Mouse (Mus musculus) adrenal gland, postnatal 36 days (tissue): ENCODE measurements at regions not wholly inside any gene's neighbourhood (a gene's known extent, or its start where the extent isn't known, plus 50 kb on each side); places are given as distances from the start of the nearest gene placed in this dataset.

ENCODE experiments used
- DNase-seq, 2 experiments: peaks; one replicate each; pipeline ENCODE4 v3.0.0; 2021; ENCODE audit warnings: mixed read lengths in 1 of 2

DNA sequence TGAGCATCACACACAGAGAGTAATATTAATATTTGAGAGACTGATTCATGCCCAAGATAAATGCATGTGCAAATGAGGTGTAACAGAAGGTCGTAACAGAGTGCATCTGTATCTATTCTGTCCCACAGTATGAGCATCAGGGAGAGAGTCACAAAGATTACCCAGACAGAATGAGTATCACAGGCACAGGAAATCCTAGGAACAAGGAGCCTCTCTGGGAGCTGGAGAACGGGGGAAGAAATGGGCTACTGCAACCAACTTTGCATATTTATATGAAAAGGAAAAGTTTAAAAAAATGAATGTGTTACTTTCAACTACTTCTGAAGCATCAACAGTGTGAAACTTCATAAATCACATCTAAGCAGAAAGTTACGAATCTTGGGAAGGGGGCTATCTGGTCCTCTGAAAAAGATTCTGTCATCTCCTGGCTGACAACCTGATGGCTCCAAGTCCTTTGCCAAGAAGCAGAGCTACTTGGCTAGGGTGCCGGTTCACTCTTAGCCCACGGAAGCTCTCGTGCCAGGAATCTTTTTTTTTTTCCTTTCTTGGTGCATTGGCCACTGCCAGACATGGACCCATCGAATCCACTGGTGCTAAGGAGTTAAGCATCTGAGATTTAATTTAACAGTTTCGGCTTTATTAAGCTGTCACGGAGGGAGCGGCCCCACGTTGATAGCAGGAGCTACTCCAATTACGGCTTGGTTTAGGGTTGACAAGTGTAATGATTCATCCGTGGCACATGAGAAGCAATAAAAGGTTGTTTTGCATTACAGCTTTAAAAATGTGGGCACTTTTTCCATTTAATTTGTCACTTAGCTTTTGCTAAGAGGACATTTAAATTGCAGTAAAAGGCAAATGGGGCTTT lies 277.6 kb upstream of the Smim15 start:
- DNase-seq = no peak

DNA sequence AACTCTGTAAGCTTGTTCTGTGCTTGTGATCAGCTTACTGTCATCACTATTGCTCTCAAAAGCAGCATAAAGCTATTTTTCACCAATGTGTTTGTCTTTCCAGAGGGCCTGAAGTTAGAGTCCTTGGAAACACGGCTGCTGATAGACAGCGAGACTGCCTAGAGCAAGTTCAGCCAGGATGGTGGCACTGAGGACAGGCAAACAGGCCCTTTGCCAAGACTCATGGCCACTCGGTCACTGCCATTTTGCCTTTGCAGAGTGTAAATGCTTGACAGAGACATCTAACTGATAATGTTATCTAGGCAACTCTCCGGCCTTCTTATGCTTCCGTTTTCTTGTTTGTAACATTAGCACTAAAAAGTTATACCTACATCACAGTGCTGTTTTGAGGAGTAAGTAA lies 280.3 kb upstream of the Smim15 start:
- DNase-seq = peak in 1 of 2 experiments; percentile 4

DNA sequence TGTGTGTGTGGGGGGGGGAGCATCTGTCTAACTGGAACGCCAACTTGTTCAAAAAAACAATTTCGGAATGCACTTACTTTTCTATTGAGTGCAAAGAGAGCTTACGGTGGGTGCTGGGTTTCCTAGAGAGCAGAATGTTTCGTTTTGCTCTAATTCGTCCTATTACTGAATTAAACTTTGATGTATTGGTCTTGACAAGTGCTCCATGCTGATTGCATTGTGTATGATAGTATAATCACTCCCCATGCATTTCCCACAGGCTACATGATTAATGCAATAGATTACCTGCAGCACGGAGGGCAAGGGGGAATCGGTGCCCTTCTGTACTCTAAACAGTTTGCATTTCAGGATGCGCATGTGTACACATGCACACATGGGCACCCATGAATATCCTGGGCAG lies 283.7 kb upstream of the Smim15 start:
- DNase-seq = no peak

DNA sequence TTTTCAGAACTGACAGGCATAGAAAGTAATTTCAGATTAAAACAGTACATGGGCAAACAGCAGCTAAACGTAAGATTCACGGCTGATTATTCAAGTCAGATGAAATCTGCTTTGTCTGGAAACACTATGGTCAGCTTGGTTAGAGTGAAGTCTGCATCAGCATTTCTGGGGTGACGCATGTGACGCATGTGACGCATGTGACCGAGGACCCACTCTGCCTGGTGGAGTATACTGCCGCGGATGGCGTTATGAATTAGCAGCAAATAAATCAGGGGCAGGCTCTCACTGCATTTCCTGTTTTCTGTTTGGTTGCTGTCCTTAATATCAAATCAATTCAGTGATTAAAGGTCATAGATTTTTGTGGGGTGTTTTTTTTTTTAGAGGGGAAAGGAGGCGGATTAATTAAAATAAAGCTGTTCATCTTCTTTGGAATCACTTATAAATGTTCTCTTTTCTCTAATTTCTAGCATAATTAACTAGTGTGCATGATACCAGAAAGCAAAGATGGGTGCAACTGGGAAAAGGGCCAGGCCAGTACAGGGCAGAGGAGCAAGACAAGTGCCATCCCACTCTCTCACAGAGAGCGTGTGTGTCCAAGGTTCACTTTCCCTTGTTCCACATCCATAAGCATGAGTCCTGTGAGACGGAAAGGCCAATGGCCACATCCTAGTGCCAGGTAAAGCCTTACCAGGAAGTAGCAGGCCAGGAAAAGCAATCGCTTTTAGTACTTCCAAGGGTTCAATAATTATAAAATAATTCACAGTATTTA lies 285.7 kb upstream of the Smim15 start:
- DNase-seq = no peak

DNA sequence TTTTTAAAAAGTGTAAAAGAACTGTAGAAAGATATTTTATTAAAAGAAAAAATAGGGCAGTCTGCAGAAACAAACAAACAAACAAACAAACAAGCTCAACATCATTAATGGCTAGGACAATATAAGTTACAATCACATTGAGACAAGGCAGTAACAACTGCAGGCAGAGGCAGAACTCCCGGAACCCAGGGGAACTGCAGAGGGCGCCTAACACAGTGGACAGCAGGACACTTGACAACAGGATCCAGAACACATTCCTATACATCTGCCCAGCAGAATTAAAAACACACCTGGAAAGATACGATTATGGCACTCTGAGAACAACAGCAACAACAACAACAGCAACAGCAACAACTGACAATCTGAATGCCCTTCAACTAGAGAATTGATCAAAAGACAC lies 291.5 kb upstream of the Smim15 start:
- DNase-seq = peak; percentile 8 to 24

DNA sequence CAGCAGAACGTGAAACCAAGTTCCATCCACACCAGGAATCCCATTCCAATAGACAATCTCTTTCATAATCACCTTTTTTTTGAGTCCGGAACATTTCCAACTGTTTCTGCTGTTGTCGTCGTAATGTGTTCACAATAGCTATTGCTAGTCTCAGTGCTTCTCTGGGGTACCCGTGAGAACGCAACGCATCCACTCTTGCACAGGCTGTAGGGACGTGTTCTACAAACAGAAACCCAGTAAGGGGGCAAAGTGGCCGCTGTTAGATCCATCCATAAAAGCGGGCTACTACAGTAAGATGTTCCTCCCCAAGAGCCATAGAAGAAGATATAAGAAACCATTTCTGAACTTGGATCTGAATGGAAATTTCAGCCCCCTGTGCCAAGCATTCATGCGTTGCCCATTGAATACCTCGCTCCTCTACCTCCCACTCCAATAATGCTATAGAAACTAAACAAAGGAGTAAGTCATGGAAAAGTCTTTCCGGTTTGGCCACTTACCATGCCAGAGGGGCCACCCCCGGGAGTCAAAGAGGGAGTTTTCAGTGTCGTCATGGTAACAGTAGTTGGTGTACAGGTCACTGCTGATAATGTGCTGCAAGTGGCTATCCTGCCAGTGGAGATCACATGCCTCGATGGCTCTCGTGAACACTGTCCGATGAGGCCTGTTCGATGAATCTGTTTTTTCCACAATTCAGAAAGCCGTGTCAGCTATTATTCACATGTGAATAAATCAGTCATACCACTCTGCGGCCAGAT lies 300.6 kb upstream of the Smim15 start:
- DNase-seq = no peak

DNA sequence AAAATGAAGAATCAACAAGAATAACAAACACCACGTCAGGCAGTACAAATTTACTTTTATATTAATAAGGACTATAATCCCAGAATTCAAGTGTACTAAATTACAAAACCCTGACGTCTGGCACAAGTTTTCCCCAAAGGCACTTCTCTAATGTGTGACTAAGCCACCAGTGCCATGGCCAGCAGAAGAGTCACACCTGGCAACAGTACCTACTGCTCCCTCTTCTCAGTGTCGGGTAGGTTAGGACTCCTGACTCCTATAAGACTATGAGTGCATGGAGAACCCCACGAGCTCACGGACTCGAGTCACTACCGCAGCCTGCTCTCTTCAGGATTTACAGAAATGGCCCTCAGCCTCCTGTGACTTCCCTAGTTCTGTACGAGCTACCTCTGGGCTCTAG lies 307.7 kb upstream of the Smim15 start:
- peak; percentile 18 to 44 for DNase-seq

DNA sequence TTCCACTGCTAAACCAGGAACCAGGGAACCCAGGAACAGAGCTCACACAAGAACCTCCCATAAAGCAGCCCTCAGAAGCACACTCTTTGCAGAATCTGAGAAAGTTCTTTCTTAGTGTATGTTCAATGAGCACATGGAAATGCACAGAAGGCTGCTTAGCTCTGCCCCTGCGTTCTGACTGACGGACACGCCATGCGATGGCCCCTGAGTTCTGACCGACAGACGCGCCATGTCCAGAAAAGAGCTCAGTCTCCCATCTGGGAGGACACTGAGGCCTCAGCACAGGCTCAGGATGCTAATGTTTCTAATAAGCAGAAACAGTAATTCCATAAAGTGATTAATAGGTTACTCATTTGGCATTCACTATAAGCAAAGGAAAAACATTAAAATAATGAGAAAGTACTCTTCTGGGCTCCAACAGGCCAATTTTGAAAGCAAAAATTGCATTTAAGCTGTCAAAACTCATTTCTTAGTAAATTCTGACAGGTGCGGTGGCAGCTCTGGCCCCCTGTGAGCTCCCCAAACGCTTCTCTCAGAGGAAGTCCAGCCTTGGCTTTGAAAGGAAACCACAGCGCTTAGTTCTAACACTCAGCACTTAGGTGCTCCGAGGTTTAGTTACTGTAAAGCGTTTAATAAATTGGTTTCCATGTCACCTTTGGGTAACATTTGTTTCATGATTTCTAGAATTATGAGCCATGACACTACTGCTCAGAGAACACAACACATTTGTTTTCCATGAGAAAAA lies 309.9 kb upstream of the Smim15 start:
- DNase-seq = no peak

DNA sequence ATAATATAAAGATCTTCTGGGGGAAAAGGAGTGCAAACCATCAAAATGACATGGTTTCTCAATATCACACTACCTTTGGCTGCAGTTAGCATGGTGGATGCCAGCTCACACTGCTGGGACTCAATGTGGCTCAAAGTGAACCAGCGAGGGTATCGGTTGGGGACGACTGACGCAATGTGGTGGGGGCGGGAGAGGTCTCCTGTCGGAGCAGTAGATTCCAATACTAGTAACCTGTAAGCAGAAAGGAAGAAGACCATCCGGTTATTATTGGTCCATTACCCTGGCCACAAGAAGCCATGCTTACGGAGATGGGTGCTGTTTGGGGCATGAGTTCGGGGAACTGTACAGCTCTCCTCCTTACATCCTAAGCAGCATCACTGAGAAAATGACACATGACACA lies 313.3 kb upstream of the Smim15 start:
- DNase-seq = no peak

DNA sequence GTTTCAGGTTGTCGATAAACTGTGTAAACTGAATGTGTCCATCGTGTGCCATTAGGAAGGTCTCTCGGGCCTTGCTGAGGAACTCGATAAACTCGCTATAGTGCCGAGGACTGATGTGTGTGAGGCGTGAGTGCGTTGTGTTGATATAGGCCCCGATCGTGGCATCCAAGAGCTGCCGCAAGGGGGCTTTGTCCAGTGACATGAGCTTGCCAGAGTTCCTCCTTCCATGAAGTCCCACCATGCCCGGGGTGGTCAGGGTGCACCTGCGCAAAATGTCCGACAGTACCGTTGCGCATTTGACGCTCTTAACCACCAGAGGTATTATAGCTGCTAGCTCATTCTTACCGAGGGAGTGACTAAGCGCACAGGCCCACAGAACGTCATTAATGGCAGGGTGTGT lies 317.8 kb upstream of the Smim15 start:
- DNase-seq = no peak

DNA sequence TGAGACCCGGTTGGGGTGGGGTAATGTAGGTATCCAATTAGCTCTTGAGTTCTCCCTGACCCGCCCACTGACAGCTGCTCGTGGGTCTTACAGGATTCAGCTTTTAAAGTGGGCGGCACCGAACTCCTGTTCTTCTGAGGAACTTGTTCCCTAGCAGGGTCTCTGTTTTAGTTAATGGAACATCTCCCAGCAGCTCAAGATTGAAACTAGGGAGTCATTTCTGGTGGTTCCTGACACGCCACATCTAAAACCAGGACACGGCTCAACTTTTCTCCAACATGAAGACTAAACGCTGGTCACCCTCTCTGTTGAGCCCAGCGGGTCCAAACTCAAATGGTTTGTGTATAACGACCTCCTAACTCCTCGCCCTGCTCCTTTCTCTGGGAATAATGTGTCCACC lies 322.3 kb upstream of the Smim15 start:
- DNase-seq = no peak

DNA sequence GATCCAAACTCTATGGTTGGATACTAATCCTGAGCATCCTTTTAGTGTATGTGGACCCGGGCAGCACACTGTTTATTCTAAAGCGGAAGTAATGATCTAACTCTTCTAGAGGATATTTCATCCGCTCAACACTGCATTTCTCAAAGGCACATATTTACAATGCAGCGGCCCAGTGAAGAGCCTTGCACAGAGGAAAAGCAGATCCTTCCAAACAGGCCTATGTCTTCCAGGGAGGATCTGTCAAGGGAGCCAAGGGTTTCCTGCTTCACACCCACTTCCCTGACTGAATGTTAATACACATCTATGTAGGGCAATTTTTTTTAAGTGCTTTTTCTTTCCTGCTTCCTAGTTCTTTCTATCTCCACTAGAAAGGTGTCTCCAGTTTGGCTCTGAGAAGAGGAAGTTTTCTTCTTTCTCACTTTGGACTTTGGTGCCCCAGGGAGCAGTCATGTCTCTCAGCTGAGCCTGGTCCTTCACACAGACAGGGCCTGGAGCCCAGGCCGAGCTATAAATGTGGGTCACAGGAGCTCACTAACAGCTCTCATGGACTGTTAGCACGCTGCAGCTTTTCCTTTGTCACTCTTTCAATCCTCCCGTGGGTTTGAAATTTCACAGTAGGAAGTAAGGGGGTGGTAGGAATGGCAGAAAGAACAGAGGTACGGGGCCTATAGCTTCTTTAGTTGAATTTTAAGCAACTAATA lies 323.2 kb upstream of the Smim15 start:
- no peak for DNase-seq

DNA sequence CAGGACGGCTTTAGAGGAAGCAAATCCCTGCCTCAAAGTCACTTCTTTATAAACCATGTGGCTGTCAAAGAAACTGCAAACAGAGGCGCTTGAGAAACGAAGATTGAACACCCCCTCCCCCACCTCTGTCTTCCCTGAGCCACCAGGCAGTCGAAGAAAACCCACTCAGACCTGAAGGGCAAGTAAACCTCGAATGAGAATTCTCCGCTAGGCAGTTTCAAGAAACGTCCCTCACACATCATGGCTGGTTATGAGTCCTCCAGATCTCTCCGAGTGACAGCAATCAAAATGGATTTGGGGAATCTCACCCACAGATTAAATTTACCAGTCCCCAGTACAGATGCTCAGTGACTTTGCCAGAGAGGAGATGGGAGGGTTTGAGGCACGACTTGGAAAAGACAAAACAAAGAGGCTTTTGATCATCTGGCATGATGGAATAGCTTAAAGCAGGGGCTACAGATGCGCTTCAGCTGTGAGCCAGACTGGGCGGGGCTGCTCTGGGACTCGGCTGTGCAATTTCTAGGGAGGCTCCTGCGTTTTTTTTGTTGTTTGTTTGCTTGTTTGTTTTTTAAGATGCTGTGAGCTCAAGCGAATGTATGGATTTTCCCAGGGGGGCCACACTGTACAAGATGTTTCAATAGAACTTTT lies 325.1 kb upstream of the Smim15 start:
- DNase-seq = no peak

DNA sequence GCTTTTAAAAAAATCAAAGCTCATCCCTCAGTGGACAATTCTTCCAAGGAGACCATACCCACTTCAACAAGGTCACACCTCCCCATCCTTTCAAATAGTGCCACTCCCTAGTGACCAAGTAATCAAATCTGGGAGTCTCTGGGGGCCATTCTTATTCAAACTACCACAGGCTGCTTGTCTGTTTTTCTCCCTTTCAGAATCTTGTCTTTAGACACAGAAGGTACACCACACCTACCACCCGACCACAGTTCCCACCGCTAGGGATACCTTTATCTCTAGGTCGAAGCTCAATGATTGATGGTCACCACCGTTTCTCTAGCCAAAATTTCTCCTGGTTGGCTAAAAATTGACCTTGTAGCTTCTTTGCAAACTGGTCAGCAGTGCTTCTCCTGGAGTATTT lies 328.6 kb upstream of the Smim15 start:
- no peak for DNase-seq

DNA sequence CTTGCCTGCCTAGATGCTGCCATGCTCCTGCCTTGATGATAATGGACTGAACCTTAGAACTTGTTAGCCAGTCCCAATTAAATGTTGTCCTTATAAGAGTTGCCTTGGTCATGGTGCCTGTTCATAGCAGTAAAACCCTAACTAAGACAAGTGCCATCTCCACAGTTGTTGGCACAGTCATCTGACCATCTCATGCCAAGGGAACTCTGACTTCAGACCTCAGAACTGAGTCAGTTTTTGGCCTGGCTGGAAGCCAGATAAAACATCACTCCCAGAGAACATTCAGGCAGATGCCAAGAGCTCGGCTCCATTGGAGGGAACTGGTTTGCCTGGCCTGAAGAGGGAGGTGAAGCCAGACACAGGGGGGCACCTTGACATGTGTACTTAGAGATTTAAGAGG lies 330.2 kb upstream of the Smim15 start:
- peak; percentile 79 to 83 for DNase-seq

DNA sequence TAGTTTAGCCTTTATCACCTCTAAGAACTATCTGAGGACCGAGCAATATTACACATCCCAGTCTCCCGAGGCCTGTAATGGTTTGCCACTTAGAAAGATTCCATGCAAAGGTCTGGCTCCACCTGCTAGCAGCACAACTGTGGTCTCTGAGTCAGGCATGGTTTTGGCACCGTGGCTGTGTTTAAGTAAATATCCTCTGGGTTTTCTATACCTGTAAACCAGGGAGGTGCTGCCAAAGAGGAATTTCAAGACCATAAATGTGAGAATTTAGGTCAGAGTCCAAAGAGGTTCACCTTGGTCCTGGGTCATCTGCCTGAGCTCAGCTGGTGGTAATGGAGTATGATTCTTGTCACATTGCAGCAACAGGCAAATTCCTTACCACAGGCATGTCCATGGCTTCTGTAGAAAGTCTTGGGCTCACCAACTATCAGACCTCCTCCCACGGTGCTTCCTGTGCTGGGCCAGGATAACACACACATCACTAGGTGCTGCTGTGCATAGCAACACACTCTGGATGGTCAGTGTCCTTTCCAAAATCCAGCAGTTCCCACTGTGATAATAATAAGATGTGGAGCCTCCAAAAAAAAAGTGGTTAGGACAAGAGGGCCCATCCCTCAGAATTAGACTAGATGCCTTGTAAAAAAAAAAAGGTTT lies 332.8 kb upstream of the Smim15 start:
- DNase-seq = no peak

DNA sequence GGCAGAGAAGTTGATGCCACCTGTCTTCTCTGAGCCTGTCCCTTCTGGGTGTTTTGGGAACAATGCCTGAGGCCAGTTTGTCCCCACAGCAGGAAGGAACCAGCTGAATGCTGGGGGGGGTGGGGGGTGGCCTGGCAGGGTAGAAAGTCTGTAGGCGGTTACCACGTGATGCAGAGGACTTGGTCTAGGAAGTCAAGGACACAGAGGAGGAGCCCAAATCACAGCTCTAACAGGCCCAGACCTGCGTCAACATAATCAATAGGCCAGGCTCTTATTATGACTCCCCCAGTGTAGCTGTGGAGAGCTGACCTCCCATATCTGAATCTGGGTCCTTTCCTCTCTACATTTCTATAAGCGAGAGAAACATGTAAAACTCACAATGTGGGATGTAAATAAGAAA lies 333.9 kb upstream of the Smim15 start:
- no peak for DNase-seq

DNA sequence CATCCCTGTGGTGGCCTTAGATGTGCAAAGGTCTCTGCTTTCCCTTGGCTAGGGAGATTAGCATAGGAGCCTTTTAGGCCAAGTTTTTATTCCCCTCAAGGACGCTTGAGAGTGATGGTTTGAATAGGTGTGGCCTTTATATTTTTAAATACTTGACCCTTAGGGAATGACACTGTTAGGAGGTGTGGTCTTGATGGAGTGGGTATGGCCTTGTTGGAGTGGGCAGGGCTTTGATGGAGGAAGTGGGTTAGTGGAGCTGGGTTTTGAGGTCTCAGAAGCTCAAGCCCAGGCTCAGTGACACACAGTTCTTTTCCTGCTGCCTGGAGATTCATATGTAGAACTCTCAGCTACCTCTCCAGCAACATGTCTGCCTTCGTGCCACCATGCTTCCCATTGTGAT lies 334.4 kb upstream of the Smim15 start:
- no peak for DNase-seq

DNA sequence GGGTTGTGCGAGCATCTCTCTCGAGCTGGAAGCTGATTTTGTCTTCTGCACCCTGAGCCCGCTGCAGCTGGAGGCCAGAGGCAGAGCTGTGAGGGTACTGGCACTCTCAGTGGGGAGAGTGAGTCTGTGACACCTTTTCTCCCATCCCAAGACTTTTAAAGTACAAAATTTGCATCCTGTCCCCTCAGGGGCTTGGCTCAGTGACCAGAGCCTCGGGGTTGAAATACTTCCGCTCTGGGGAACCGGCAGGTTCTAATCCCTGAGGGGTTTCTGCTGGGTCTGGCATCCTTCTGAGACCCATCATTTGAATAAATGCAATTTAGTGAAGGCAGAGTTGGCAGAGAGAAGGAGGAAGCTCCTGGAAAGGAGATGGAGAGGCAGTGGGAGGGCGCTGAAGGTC lies 340.5 kb upstream of the Smim15 start:
- no peak for DNase-seq
